Mouse (Mus musculus) forebrain, embryonic 15.5 days (tissue): ENCODE measurements at regions not wholly inside any gene's neighbourhood (a gene's known extent, or its start where the extent isn't known, plus 50 kb on each side); places are given as distances from the start of the nearest gene placed in this dataset.
"Not testable (repeated sequence)": the region's sequence is repeated elsewhere in the genome, so short reads cannot be mapped to it uniquely, and the experiment has no call there.

Experiments
- ATAC-seq: fragments of 200-750 bp; cut with Nextera tagmentation; replicated peaks from 2 replicates; pipeline ENCODE4 v1.8.0; 2017; ENCODE audit warnings: mild to moderate bottlenecking, moderate TSS enrichment, moderate library complexity
- H3K27ac ChIP-seq: fragments of 300-500 bp; sonication (generic); replicated peaks from 2 replicates; pipeline ENCODE4 v1.5.1; 2015; ENCODE audit warnings: mild to moderate bottlenecking, inconsistent platforms
- H3K27me3 ChIP-seq: fragments of 300-500 bp; sonication (generic); 2 replicates; pipeline ENCODE4 v1.6.1; 2015; ENCODE audit warnings: inconsistent platforms
- H3K36me3 ChIP-seq: fragments of 300-500 bp; sonication (generic); 2 replicates; pipeline ENCODE4 v1.6.1; 2015; ENCODE audit warnings: mild to moderate bottlenecking, inconsistent platforms
- H3K4me1 ChIP-seq: fragments of 300-500 bp; sonication (generic); 2 replicates; pipeline ENCODE4 v1.6.1; 2015; ENCODE audit warnings: inconsistent platforms
- H3K4me2 ChIP-seq: fragments of 300-500 bp; sonication (generic); replicated peaks from 2 replicates; pipeline ENCODE4 v1.6.1; 2015; ENCODE audit warnings: mild to moderate bottlenecking, inconsistent platforms
- H3K4me3 ChIP-seq: fragments of 300-500 bp; sonication (generic); 2 replicates; pipeline ENCODE4 v1.5.1; 2015; ENCODE audit warnings: mild to moderate bottlenecking, inconsistent platforms
- H3K9ac ChIP-seq: fragments of 300-500 bp; sonication (generic); replicated peaks from 2 replicates; pipeline ENCODE4 v1.6.1; 2015; ENCODE audit warnings: mild to moderate bottlenecking, inconsistent platforms
- H3K9me3 ChIP-seq: fragments of 300-500 bp; sonication (generic); 2 replicates; pipeline ENCODE4 v1.6.1; 2016; ENCODE audit warnings: inconsistent platforms
- WGBS: fragments of 180-500 bp; shearing (Covaris S2); methylation state at CpG from one replicate; pipeline ENCODE4 v1.1.7; 2015; ENCODE audit warnings: mixed read lengths; 5-methylcytosine and 5-hydroxymethylcytosine counted together

DNA sequence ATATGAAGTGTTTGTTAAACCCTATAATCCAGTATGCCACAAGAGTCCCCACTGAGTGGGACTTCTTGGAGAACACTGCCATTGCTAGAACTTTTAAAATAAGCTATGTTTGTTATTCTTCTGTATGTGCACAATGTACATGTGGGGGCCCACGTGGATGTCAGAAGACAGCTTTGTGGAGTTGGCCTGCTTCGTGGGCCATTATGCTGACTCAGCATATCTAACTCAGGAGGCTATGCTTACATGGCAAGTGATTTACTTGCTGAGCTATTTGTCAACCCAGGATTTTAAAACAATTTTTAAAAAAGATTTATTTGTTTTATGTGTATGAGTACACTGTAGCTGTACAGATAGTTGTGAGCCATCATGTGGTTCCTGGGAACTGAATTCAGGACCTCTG lies 207.6 kb upstream of the Steap1 start:
- Histone ChIP-seq H3K9me3 (no peaks in the 10 kb centered on the region), H3K4me3 (no peak overlapping the region), H3K36me3 (no peaks in the 10 kb centered on the region), H3K4me2 (no peak overlapping the region), H3K27me3 (no peaks in the 10 kb centered on the region), H3K27ac (no peak overlapping the region), H3K4me1 (no peaks in the 10 kb centered on the region), H3K9ac (no peak overlapping the region)
- no peak for ATAC-seq
- WGBS, result 84% methylated on average over 2 of the region's 2 CpGs

DNA sequence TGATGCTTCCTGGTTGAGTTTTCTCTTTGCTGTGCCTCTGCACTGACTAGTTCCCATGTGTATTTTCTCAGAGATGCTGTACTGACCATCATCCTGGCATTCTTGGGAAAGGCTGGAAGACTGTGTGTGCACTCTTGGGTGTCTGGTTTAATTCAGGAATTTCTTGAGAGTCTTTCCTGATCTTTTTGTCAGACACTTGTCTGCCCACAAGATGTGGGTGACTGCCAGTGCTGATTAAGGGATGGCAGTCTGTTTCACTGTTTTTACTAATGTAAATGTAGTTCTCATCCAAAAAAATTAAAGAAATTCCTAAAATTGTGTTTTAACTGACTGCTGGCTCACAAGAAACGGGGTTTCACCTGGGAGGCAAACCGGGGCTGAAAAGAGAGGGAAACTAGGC lies 206.7 kb upstream of the Steap1 start:
- Histone ChIP-seq H3K9ac (no peak overlapping the region), H3K9me3 (no peaks in the 10 kb centered on the region), H3K4me1 (no peaks in the 10 kb centered on the region), H3K4me3 (no peak overlapping the region), H3K4me2 (no peak overlapping the region), H3K27ac (no peak overlapping the region), H3K27me3 (no peaks in the 10 kb centered on the region), H3K36me3 (no peaks in the 10 kb centered on the region)
- WGBS, result 74% methylated on average over 2 of the region's 2 CpGs
- ATAC-seq, result no peak

DNA sequence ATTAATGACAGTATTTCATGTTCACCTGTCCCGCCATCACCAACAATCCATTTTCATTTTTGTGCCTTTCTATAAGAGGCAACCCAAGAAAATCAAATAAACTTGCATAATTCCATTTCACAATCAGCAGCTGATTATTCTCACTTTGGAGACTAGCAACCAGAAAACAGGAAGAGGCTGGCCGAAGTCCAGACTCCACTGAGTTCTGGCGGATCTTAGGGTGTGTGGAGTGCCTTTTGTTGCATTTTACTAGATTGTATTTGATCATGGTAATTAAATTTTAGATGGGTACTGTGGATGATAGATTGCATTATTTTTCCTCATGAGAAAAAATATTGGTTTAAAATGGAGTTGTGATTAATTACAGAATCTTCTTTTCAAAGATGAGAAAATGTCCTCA lies 176.7 kb upstream of the Steap1 start:
- Histone ChIP-seq H3K27me3 (no peaks in the 10 kb centered on the region), H3K4me1 (no peaks in the 10 kb centered on the region), H3K9ac (no peak overlapping the region), H3K9me3 (no peaks in the 10 kb centered on the region), H3K4me3 (no peak overlapping the region), H3K36me3 (no peaks in the 10 kb centered on the region), H3K4me2 (no peak overlapping the region), H3K27ac (no peak overlapping the region)
- 58% methylated on average over 3 of the region's 3 CpGs for WGBS
- ATAC-seq, result no peak

DNA sequence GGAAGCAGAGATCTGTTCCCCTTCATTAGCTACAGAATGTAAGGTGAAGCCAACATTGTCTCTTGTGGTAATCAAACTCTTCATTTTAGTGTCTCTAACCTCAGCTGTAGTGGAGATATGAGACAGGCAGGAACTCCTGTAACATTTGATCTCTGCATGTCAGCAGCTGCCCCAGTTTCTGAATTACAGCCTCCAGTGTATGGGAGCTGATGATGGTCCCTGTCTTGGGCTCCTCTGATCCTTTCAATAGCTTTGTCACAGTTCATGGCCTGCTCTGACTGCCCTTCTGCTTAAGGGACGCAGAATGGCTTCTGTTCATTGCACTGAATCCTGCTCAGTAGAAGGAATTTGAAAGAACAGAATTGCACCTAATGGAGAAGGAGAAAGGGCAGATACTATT lies 167.3 kb upstream of the Steap1 start:
- H3K9ac ChIP-seq, result no peak overlapping the region
- H3K4me1 ChIP-seq, result no peaks in the 10 kb centered on the region
- 22% methylated on average over 1 of the region's 1 CpGs for WGBS
- H3K9me3 ChIP-seq, result no peaks in the 10 kb centered on the region
- no peak overlapping the region for H3K4me2 ChIP-seq
- H3K27me3 ChIP-seq, result no peaks in the 10 kb centered on the region
- no peaks in the 10 kb centered on the region for H3K36me3 ChIP-seq
- no peak overlapping the region for H3K4me3 ChIP-seq
- no peak overlapping the region for H3K27ac ChIP-seq
- ATAC-seq, result no peak

DNA sequence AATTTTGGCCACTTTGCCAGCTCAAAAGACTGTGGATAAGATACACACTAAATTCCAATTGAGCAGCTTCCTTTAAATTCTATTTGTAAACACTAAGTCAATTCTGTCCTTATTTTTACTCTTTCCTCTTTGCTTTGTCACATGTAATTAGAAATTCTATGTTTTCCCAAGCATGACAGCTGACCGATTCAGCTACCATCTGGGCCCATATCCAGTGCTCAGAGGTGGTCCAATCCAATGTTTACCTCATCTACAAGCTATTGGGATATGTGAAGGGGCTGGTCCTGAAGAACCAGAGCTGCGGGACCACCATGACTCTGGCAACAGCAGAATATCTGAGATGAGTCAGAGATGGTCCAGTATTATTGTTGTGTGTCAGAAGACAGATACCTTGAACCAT lies 140.2 kb upstream of the Steap1 start:
- no peak overlapping the region for H3K27ac ChIP-seq
- H3K27me3 ChIP-seq, result no peaks in the 10 kb centered on the region
- WGBS, result 74% methylated on average over 2 of the region's 2 CpGs
- H3K4me2 ChIP-seq, result no peak overlapping the region
- no peak for ATAC-seq
- no peaks in the 10 kb centered on the region for H3K4me1 ChIP-seq
- no peaks in the 10 kb centered on the region for H3K9me3 ChIP-seq
- H3K9ac ChIP-seq, result no peak overlapping the region
- no peaks in the 10 kb centered on the region for H3K36me3 ChIP-seq
- no peak overlapping the region for H3K4me3 ChIP-seq

DNA sequence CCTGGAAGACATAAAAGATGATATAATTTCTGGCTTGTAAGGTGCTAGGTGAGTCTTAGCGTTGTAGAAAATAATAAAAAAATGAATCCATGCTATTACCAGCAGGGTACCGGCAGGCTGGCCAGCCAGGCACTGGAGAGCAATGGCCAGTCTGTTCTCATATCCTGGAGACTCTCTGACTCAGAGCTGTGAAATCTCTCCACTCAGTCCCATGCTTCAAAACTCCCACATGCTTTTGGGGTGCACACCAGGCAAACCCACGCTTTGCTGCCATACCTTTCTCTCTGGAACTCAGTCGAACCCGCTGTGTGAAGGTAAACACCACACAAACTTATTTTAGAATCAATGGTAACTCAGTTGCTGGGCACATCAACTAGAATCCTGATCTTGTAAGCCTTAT lies 124.3 kb upstream of the Steap1 start:
- Histone ChIP-seq H3K4me1 (no peaks in the 10 kb centered on the region), H3K4me3 (no peak overlapping the region)

DNA sequence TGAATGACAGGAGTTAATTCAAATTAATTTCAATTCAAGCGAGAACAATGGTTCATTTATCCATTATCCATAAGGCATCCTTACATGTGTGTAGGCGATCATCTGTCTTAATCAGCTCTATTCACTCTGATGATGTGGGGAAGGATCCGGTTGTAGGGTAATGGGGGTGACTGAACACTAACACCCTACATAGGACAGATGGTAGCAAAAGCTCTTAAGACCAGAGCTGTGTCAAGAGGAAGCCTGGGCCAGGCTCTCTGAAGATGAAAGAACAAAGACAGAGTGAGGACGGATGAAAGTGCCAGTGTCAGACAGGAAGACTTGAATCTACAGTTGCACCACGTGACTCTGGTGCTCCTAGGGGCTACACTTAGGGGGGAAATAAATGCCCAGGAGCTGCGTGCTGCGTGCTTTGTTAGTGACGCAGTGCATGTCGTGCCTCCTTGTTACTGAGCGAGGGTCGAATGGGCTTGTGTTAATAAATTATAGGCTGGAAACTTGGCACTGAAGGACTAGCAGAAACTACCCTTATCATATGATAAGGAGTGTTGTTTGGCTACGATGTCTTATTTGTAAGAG lies 107.1 kb upstream of the Steap1 start:
- Histone ChIP-seq H3K27ac (no peak overlapping the region), H3K4me2 (no peak overlapping the region), H3K27me3 (no peaks in the 10 kb centered on the region), H3K36me3 (no peaks in the 10 kb centered on the region), H3K4me1 (no peaks in the 10 kb centered on the region), H3K9ac (no peak overlapping the region), H3K9me3 (no peaks in the 10 kb centered on the region), H3K4me3 (no peak overlapping the region)
- 67% methylated on average over 12 of the region's 12 CpGs for WGBS
- peak; percentile 29; the same call in 1 of the 2 replicates for ATAC-seq

More for the DNA sequence above, 124.3 kb upstream of the Steap1 start:
- H3K9me3 ChIP-seq, result no peaks in the 10 kb centered on the region
- no peak overlapping the region for H3K27ac ChIP-seq
- no peak for ATAC-seq
- 90% methylated on average over 5 of the region's 5 CpGs for WGBS
- H3K36me3 ChIP-seq, result no peaks in the 10 kb centered on the region
- no peak overlapping the region for H3K4me2 ChIP-seq
- no peak overlapping the region for H3K9ac ChIP-seq
- H3K27me3 ChIP-seq, result no peaks in the 10 kb centered on the region

DNA sequence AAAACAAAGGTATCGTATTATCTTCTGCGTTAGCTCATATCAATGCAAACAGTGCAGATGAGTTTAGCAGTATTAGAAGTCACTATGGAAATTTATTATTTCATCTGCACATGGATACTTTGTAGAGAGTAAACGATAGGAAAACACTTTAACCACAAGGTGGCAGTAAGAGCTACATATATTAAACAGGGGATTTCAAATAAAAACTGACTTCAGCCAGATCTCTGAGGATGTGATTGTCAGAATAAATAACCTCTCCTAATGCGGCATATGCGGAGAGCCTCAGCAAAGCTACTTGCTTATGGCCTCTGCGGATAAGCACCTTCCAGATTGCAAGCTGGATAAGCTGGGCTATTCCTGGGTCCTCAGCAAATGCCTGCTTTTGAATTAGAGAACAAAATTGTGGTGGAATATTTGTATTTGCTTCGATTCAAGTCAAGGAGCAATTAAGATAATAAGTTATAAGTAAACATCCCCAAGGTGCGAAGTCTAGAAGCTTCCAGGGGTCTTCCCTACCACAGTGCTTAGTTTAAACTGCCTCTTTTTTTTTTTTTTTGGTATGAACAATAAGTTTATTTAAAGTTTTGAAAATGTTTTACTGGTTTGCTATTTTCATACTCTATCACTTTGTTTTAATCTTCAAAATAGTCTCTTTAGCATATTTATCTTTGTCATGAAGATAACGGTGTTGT lies 96.8 kb upstream of the Steap1 start:
- no peak overlapping the region for H3K27ac ChIP-seq
- H3K36me3 ChIP-seq, result no peaks in the 10 kb centered on the region
- no peak overlapping the region for H3K9ac ChIP-seq
- WGBS, result 53% methylated on average over 9 of the region's 9 CpGs
- peak; percentile 80 for ATAC-seq
- H3K4me3 ChIP-seq, result no peak overlapping the region
- H3K9me3 ChIP-seq, result no peaks in the 10 kb centered on the region
- no peak overlapping the region for H3K4me2 ChIP-seq
- H3K4me1 ChIP-seq, result no peaks in the 10 kb centered on the region
- no peaks in the 10 kb centered on the region for H3K27me3 ChIP-seq

DNA sequence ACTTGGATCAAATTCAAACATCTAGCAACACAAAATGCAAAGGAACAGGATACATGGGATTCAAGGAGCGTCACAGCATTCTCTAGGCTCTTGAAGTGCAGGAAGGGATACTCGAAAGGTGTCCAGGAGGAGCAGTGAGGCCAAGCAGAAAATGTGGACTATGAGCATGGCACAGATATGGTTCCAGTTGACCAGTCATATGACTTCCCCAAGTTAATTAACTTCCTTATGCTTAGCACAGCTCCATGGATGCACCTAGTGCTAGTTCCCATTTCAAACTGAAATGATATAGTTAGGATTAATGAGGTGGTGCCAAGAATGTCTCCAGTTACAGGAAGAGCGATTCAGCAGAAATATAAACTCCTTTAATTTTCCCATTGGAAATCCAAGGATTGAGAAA lies 95.2 kb upstream of the Steap1 start:
- H3K4me3 ChIP-seq, result no peak overlapping the region
- H3K36me3 ChIP-seq, result no peaks in the 10 kb centered on the region
- H3K4me2 ChIP-seq, result no peak overlapping the region
- H3K27ac ChIP-seq, result no peak overlapping the region
- 93% methylated on average over 3 of the region's 3 CpGs for WGBS
- no peak for ATAC-seq
- no peak overlapping the region for H3K9ac ChIP-seq
- H3K4me1 ChIP-seq, result no peaks in the 10 kb centered on the region
- H3K9me3 ChIP-seq, result no peaks in the 10 kb centered on the region
- H3K27me3 ChIP-seq, result no peaks in the 10 kb centered on the region

DNA sequence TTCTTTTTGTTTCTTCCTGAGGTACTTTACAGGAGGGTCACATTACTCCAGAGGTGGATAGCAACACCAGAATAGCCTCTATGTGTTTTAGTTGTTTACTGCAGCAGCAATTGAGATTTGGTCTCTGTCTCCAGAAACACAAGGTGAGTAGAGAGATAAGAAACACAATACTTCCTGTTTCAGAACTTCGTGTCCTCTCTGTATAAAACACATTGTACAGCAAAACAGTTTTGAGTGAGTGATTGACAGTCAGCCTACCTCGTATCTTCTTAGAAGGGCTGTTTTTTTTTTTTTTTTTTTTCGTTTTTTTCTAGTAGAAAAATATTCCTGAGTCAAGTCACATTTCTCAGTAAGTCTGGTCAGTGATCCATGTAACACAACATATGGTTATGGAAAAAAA lies 89.6 kb upstream of the Steap1 start:
- WGBS, result 63% methylated on average over 3 of the region's 3 CpGs
- no peak overlapping the region for H3K4me2 ChIP-seq
- no peaks in the 10 kb centered on the region for H3K4me1 ChIP-seq
- H3K27ac ChIP-seq, result no peak overlapping the region
- no peaks in the 10 kb centered on the region for H3K36me3 ChIP-seq
- H3K4me3 ChIP-seq, result no peak overlapping the region
- H3K9me3 ChIP-seq, result no peaks in the 10 kb centered on the region
- no peaks in the 10 kb centered on the region for H3K27me3 ChIP-seq
- no peak overlapping the region for H3K9ac ChIP-seq
- ATAC-seq, result no peak

DNA sequence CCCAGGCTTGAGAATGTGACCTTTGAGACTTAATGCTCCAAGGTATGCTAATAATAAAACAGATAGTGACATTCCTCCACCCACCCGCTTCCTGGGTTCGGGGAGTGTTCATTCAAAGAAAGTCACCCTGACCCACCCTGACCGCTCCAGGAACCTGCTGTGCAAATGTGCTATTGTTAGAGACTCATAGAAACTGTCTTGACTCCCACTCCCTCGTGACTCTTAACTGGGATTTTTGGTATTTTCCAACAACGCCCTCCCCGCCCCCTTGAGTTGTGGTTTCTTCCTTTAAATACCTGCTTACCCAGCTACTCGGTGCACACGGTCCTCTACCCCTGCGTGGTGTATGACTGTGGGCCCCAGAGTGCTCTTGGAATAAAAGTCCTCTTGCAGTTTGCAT lies 73.5 kb upstream of the Steap1 start:
- not testable (repeated sequence) for H3K27me3 ChIP-seq, H3K4me2 ChIP-seq, H3K9ac ChIP-seq, H3K4me1 ChIP-seq, H3K36me3 ChIP-seq, H3K9me3 ChIP-seq, H3K27ac ChIP-seq, ATAC-seq, H3K4me3 ChIP-seq
- WGBS, result 91% methylated on average over 9 of the region's 9 CpGs
